Mouse (Mus musculus) midbrain, embryonic 16.5 days (tissue): ENCODE measurements around the gene Atp1b1. TPM values are rescaled to one million over a fixed set of nuclear protein-coding genes. Genes with fewer than 3 reads are reported as not detected.

Experiments
- ATAC-seq: fragments of 200-750 bp; cut with Nextera tagmentation; 2 replicates; pipeline ENCODE4 v1.8.0; 2017; ENCODE audit warnings: moderate TSS enrichment
- H3K27ac ChIP-seq: fragments of 300-500 bp; sonication (generic); 2 replicates; pipeline ENCODE4 v1.5.1; 2014; ENCODE audit warnings: mild to moderate bottlenecking, low read length, mixed read lengths
- H3K27me3 ChIP-seq: fragments of 300-500 bp; sonication (generic); 2 replicates; pipeline ENCODE4 v1.6.1; 2014; ENCODE audit warnings: low read depth, low read length, mixed read lengths; ENCODE audit not compliant: control insufficient read depth, insufficient read depth
- H3K36me3 ChIP-seq: fragments of 300-500 bp; sonication (generic); 2 replicates; pipeline ENCODE4 v1.6.1; 2014; ENCODE audit warnings: mild to moderate bottlenecking, low read length, moderate library complexity, mixed read lengths; ENCODE audit not compliant: control insufficient read depth, insufficient read depth
- H3K4me1 ChIP-seq: fragments of 300-500 bp; sonication (generic); 2 replicates; pipeline ENCODE4 v1.6.1; 2014; ENCODE audit warnings: mild to moderate bottlenecking, low read length, mixed read lengths; ENCODE audit not compliant: control insufficient read depth, insufficient read depth
- H3K4me2 ChIP-seq: fragments of 300-500 bp; sonication (generic); 2 replicates; pipeline ENCODE4 v1.6.1; 2014; ENCODE audit warnings: mild to moderate bottlenecking, low read length, mixed read lengths
- H3K4me3 ChIP-seq: fragments of 300-500 bp; sonication (generic); 2 replicates; pipeline ENCODE4 v1.5.1; 2014; ENCODE audit warnings: low read depth, mild to moderate bottlenecking, low read length, moderate library complexity, mixed read lengths
- H3K9ac ChIP-seq: fragments of 300-500 bp; sonication (generic); 2 replicates; pipeline ENCODE4 v1.6.1; 2014; ENCODE audit warnings: low read depth, low read length, mixed read lengths
- H3K9me3 ChIP-seq: fragments of 300-500 bp; sonication (generic); replicated peaks from 2 replicates; pipeline ENCODE4 v1.6.1; 2014; ENCODE audit warnings: mild to moderate bottlenecking, low read length, mixed read lengths; ENCODE audit not compliant: control insufficient read depth, poor library complexity, severe bottlenecking
- WGBS: fragments of 180-500 bp; shearing (Covaris S2); extraction: QIAGEN DNeasy Blood & Tissue Kit; methylation state at CpG from one replicate; pipeline ENCODE4 v1.1.7; 2014; 5-methylcytosine and 5-hydroxymethylcytosine counted together
- polyA plus RNA-seq: library from polyadenylated mRNA; unstranded; fragments of >200 nt; fragmentation: Nextera tagmentation; extraction: Ambion mirVana; gene quantifications from 2 replicates; pipeline ENCODE4 v1.2.1, GENCODE M21; 2015

Atp1b1 gene
- polyA plus RNA-seq, 1 experiment from 2014 or later, result 311 TPM

DNA sequence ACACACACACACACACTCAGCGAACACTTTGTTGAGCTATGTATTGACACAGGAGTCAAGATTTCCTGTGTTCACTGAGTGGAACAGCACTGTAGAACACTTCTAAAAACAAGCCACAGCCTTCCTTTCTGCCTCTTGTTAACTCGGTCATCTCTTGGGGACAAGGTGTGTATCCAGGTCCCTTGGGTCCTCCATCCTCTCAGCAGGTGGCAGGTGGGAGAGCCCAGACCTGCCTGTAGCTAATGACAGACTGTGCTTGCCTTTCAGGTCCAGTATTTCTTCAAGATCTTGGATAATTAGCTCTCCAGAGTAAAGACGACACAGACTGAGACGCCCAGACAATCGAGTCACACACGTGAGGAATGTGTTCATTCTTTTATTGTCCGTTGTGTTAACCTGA lies 21.4 kb downstream of the Atp1b1 start:
- H3K27me3 ChIP-seq, result no peaks in the 10 kb centered on the region
- H3K4me1 ChIP-seq, result no peaks in the 10 kb centered on the region
- no peaks in the 10 kb centered on the region for H3K9me3 ChIP-seq
- no peak overlapping the region for H3K4me3 ChIP-seq
- no peak for ATAC-seq
- H3K36me3 ChIP-seq, result peaks cover 41% of the 10 kb centered on the region
- H3K9ac ChIP-seq, result no peak overlapping the region
- H3K27ac ChIP-seq, result no peak overlapping the region
- WGBS, result 83% methylated on average over 7 of the region's 7 CpGs
- no peak overlapping the region for H3K4me2 ChIP-seq

DNA sequence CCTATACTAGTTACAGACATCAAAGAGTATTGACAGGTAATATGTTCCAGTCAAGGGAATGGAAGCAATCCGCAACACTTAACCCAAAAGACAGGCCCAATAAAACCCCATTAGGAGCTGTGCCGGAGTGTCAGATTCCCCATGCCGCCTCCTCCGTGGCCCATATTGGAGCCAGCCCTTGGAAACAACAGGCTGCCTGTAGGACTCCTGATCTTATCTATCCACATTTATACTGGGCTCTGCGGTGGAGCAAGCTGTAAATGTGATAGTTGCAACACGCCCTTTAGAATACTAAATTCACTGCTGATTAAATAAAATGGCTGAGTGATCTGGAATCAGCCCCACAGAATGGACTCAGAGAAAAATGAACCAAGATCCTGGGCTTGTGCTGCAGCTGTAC lies 24.1 kb downstream of the Atp1b1 start:
- no peak for ATAC-seq
- Histone ChIP-seq H3K9me3 (no peaks in the 10 kb centered on the region), H3K27me3 (no peaks in the 10 kb centered on the region), H3K36me3 (peaks cover 20% of the 10 kb centered on the region), H3K27ac (0 out of 2 replicates have a peak overlapping the region, but pooled peaks have one; percentile 10), H3K4me1 (no peaks in the 10 kb centered on the region), H3K4me3 (no peak overlapping the region), H3K4me2 (no peak overlapping the region), H3K9ac (no peak overlapping the region)
- 77% methylated on average over 6 of the region's 6 CpGs for WGBS

DNA sequence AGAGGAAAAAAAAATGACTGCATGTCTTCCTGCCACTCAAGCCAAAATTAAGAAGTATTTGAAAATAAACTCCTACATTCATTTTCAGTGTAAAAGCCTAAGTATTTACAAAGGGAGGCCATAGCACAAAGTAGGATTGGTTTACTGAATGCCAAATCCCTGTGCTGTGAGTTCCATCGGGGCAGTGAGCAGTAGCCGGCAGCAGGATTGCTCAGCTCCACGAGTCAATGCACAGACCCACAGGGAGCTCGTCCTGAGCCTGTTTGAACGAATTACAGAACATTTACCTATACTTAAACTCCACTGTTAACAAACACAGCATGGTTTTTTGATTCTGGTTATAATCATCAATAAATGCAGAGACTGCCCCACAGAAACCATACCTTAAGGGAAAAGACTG lies 25.5 kb downstream of the Atp1b1 start:
- H3K27ac ChIP-seq, result no peak overlapping the region
- H3K4me3 ChIP-seq, result no peak overlapping the region
- no peaks in the 10 kb centered on the region for H3K4me1 ChIP-seq
- no peak overlapping the region for H3K4me2 ChIP-seq
- H3K27me3 ChIP-seq, result no peaks in the 10 kb centered on the region
- peaks cover 9% of the 10 kb centered on the region for H3K36me3 ChIP-seq
- WGBS, result 77% methylated on average over 5 of the region's 5 CpGs
- no peak for ATAC-seq
- no peaks in the 10 kb centered on the region for H3K9me3 ChIP-seq
- no peak overlapping the region for H3K9ac ChIP-seq

DNA sequence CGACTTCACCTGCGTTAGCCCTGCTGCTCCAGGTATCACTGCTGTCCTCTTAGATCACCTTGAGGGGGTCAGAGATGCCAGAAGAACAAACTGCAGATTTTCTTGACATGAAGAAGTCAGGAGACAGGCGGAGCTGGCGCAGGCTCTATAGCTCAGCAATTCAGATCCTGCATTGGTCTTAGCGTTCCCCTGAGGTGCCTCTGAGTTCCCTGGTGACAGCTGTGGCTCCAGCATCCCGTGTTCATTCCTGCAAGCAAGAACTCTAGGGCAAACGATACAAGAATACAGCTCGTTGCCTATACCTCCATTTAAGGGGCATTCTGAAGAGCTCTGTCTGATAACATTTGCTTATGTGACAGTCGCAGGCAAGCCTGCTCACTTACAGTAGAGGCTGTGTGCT lies 29.5 kb downstream of the Atp1b1 start:
- Histone ChIP-seq H3K27ac (no peak overlapping the region), H3K36me3 (no peaks in the 10 kb centered on the region), H3K4me1 (no peaks in the 10 kb centered on the region), H3K4me3 (no peak overlapping the region), H3K27me3 (no peaks in the 10 kb centered on the region), H3K4me2 (no peak overlapping the region), H3K9ac (no peak overlapping the region), H3K9me3 (no peaks in the 10 kb centered on the region)
- WGBS, result 93% methylated on average over 9 of the region's 9 CpGs
- ATAC-seq, result no peak

DNA sequence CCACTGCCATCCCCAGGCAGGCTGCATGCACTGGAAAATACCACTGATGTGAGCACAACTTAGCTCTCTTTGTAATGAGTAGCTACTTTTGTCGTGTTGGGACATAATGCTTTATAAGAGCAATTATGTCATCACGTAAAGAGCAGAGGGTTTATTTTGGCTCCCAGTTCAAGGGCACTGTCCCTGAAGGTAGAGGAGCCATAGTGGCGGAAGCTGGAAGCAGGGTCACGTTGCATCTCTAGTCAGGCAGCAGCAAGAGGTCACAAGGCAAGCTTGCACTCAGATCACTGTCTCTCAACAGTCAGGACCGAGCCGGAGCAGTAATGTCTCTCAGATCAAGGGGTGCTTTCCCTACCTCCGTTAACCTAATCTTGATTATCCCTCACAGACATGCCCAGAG lies 30.4 kb downstream of the Atp1b1 start:
- no peak overlapping the region for H3K9ac ChIP-seq
- ATAC-seq, result no peak
- no peaks in the 10 kb centered on the region for H3K36me3 ChIP-seq
- no peak overlapping the region for H3K4me2 ChIP-seq
- H3K9me3 ChIP-seq, result no peaks in the 10 kb centered on the region
- H3K27ac ChIP-seq, result no peak overlapping the region
- 80% methylated on average over 7 of the region's 7 CpGs for WGBS
- no peaks in the 10 kb centered on the region for H3K27me3 ChIP-seq
- H3K4me3 ChIP-seq, result no peak overlapping the region
- H3K4me1 ChIP-seq, result no peaks in the 10 kb centered on the region

DNA sequence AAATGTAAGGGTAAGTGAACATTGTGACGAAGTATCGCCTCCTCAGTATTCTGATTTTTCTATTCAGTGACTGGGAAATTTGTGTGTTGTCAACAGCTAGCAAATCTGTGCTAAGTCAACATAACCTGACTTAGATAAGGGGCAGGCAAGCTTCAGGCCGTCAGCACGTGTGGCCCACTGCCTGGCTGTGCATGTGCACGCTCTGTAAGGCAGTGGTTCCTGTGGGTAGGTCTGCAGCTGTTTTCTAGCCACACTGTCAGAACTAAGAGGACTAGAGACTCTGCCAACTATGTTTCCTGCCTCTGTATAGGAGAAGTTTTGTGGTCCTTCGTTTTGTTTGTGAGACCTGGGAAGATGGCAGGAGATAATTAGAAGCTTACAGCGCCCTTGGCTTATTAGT lies 31.9 kb downstream of the Atp1b1 start:
- no peaks in the 10 kb centered on the region for H3K27me3 ChIP-seq
- H3K9me3 ChIP-seq, result no peaks in the 10 kb centered on the region
- H3K4me2 ChIP-seq, result no peak overlapping the region
- H3K36me3 ChIP-seq, result no peaks in the 10 kb centered on the region
- no peak overlapping the region for H3K4me3 ChIP-seq
- no peaks in the 10 kb centered on the region for H3K4me1 ChIP-seq
- no peak overlapping the region for H3K9ac ChIP-seq
- H3K27ac ChIP-seq, result no peak overlapping the region
- WGBS, result 89% methylated on average over 7 of the region's 7 CpGs
- ATAC-seq, result no peak

DNA sequence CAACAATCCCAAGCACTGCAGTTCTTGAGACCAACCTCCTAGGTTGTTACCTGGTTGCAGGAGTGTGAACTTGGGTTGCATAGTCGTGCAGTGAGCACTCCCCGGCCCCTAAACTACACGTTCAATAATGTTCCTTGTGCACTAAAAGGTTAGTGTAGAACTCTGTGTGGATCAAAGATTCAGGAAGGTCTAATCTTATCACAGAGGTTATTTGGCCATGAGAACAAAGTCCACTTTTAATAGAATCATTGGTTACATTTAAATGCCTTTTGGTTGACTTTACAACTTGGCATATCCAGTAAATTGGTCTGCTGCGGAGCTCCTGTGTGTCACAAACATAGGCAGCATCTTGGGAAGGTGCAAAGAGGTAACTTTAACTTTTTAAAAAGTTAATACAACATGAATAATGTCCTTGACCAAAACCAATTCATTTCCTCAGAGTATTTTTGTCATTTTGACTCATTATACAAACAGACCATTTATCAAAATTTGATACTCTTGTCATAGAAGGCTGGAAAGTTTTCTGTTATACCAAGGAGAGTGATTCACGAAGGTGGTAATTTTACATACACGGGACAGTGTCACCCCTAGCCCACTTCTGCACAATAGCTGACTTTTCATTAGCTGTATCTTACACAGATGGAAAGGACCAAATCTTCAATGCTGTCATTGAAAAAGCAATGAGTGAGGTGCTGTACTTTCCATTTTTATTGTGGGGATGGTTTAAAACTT lies 37.4 kb downstream of the Atp1b1 start:
- H3K9me3 ChIP-seq, result no peaks in the 10 kb centered on the region
- no peaks in the 10 kb centered on the region for H3K4me1 ChIP-seq
- H3K27me3 ChIP-seq, result no peaks in the 10 kb centered on the region
- no peak overlapping the region for H3K9ac ChIP-seq
- no peak overlapping the region for H3K4me3 ChIP-seq
- WGBS, result 93% methylated on average over 6 of the region's 6 CpGs
- no peak overlapping the region for H3K4me2 ChIP-seq
- H3K36me3 ChIP-seq, result no peaks in the 10 kb centered on the region
- ATAC-seq, result no peak
- H3K27ac ChIP-seq, result no peak overlapping the region

DNA sequence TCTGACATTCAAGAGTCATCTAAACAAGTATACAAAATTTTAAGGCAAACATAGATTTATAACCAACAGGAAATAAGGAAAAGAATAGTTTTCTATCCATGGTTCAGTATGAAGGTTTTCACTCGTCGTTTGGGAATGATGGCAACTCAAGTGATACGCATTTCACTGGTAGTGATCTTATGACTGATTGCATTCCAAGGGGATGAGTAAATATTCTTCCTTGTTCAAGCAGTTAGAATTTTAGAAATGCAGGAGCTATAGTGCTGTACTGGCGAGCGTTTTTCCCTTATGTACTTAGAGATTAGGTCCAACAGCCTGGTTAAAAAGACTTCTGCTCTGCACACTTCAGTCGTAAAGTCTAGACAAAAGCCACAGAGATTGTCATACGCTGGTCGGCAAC lies 38.8 kb downstream of the Atp1b1 start:
- Histone ChIP-seq H3K4me1 (no peaks in the 10 kb centered on the region), H3K9me3 (no peaks in the 10 kb centered on the region), H3K9ac (no peak overlapping the region), H3K27me3 (no peaks in the 10 kb centered on the region), H3K4me3 (no peak overlapping the region), H3K27ac (no peak overlapping the region), H3K36me3 (no peaks in the 10 kb centered on the region), H3K4me2 (no peak overlapping the region)
- no peak for ATAC-seq
- 88% methylated on average over 8 of the region's 8 CpGs for WGBS

DNA sequence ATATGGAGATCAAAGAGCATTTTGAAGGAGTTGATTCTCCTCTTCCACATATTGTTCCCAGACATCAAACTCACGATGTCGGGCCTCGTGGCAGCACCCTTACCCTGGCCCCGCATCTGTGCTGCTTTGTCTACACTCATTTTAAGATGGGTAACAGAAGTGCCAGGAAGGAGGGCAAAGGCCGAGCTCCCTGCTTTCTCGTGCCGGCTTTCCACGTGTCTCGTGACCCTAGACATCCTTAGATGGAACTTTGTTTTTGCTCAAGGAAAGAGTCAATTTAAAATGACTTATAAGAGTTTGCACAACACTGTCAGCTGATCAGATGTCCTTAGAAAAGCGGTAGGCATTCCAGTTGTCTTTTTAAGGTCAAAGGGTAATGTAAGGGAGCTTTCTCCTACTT lies 39.8 kb downstream of the Atp1b1 start:
- no peaks in the 10 kb centered on the region for H3K27me3 ChIP-seq
- WGBS, result 85% methylated on average over 10 of the region's 10 CpGs
- no peak overlapping the region for H3K9ac ChIP-seq
- H3K27ac ChIP-seq, result no peak overlapping the region
- H3K4me1 ChIP-seq, result no peaks in the 10 kb centered on the region
- no peaks in the 10 kb centered on the region for H3K9me3 ChIP-seq
- H3K4me2 ChIP-seq, result no peak overlapping the region
- ATAC-seq, result no peak
- H3K36me3 ChIP-seq, result no peaks in the 10 kb centered on the region; the same call in 1 of the 2 replicates
- no peak overlapping the region for H3K4me3 ChIP-seq
